Mouse (Mus musculus) stomach, embryonic 16.5 days (tissue): ENCODE measurements around the gene Abcb10. TPM values are rescaled to one million over a fixed set of nuclear protein-coding genes. Genes with fewer than 3 reads are reported as not detected.

Source experiments
- ATAC-seq: fragments of 200-750 bp; cut with Nextera tagmentation; 2 replicates; pipeline ENCODE4 v1.8.0; 2017; ENCODE audit warnings: moderate number of reproducible peaks, moderate TSS enrichment; ENCODE audit not compliant: insufficient read depth, low FRiP score
- H3K27ac ChIP-seq: fragments of 300-500 bp; sonication (generic); 2 replicates; pipeline ENCODE4 v1.5.1; 2014; ENCODE audit warnings: low read length
- H3K27me3 ChIP-seq: fragments of 300-500 bp; sonication (generic); 2 replicates; pipeline ENCODE4 v1.6.1; 2014; ENCODE audit warnings: low read length, control low read depth, mixed read lengths; ENCODE audit not compliant: control insufficient read depth, insufficient read depth
- H3K36me3 ChIP-seq: fragments of 300-500 bp; sonication (generic); 2 replicates; pipeline ENCODE4 v1.6.1; 2014; ENCODE audit warnings: low read length; ENCODE audit not compliant: control insufficient read depth, insufficient read depth
- H3K4me1 ChIP-seq: fragments of 300-500 bp; sonication (generic); 2 replicates; pipeline ENCODE4 v1.6.1; 2014; ENCODE audit warnings: low read length, control low read depth, mixed read lengths; ENCODE audit not compliant: control insufficient read depth, insufficient read depth
- H3K4me2 ChIP-seq: fragments of 300-500 bp; sonication (generic); 2 replicates; pipeline ENCODE4 v1.6.1; 2014; ENCODE audit warnings: low read depth, low read length, mixed read lengths
- H3K4me3 ChIP-seq: fragments of 300-500 bp; sonication (generic); replicated peaks from 2 replicates; pipeline ENCODE4 v1.5.1; 2014; ENCODE audit warnings: mild to moderate bottlenecking, low read length
- H3K9ac ChIP-seq: fragments of 300-500 bp; sonication (generic); 2 replicates; pipeline ENCODE4 v1.6.1; 2014; ENCODE audit warnings: low read length
- H3K9me3 ChIP-seq: fragments of 300-500 bp; sonication (generic); replicated peaks from 2 replicates; pipeline ENCODE4 v1.6.1; 2016; ENCODE audit warnings: low read length, control low read depth; ENCODE audit not compliant: control insufficient read depth
- WGBS: fragments of 180-500 bp; shearing (Covaris S2); extraction: QIAGEN DNeasy Blood & Tissue Kit; methylation state at CpG from one replicate; pipeline ENCODE4 v1.1.7; 2014; 5-methylcytosine and 5-hydroxymethylcytosine counted together
- polyA plus RNA-seq: library from polyadenylated mRNA; unstranded; fragments of >200 nt; fragmentation: Nextera tagmentation; extraction: Ambion mirVana; gene quantifications from 2 replicates; pipeline ENCODE4 v1.2.1, GENCODE M21; 2015

Abcb10 gene
- polyA plus RNA-seq, 1 experiment from 2014 or later = 25.0 TPM

GRCm38 (mm10) chr8:123989128-123989527 lies 6.2 kb upstream of the Abcb10 start:
- H3K27ac ChIP-seq = peak overlapping the region; percentile 70
- peaks cover 6% of the 10 kb centered on the region for H3K4me1 ChIP-seq
- H3K27me3 ChIP-seq = no peaks in the 10 kb centered on the region
- ATAC-seq = no peak
- WGBS = 41% methylated on average over 7 of the region's 7 CpGs
- no peak overlapping the region for H3K4me2 ChIP-seq
- H3K36me3 ChIP-seq = no peaks in the 10 kb centered on the region
- H3K9me3 ChIP-seq = no peaks in the 10 kb centered on the region
- H3K9ac ChIP-seq = no peak overlapping the region
- no peak overlapping the region for H3K4me3 ChIP-seq

- no peak overlapping the region for H3K4me3 ChIP-seq
- H3K27ac ChIP-seq = peak overlapping the region; percentile 70
- no peak overlapping the region for H3K9ac ChIP-seq
- no peaks in the 10 kb centered on the region for H3K9me3 ChIP-seq
- 41% methylated on average over 6 of the region's 6 CpGs for WGBS
- peak; percentile 72 for ATAC-seq
- no peaks in the 10 kb centered on the region for H3K27me3 ChIP-seq
- peaks cover 6% of the 10 kb centered on the region for H3K4me1 ChIP-seq
- no peaks in the 10 kb centered on the region for H3K36me3 ChIP-seq
- no peak overlapping the region for H3K4me2 ChIP-seq
These were observed 5.7 kb upstream of the Abcb10 start for GRCm38 (mm10) chr8:123988605-123989038.

- under 1% methylated on average over 48 of the region's 48 CpGs for WGBS
- H3K4me3 ChIP-seq = peak overlapping the region; percentile 94
- ATAC-seq = peak; percentile 12; the same call in 1 of the 2 replicates
These were observed 580 bp downstream of the Abcb10 start for GRCm38 (mm10) chr8:123982291-123982793.

GRCm38 (mm10) chr8:123981674-123982073 lies 1.2 kb downstream of the Abcb10 start:
- no peak overlapping the region for H3K27ac ChIP-seq
- H3K36me3 ChIP-seq = no peaks in the 10 kb centered on the region
- peak overlapping the region; percentile 94 for H3K4me3 ChIP-seq
- no peak for ATAC-seq
- peaks cover 26% of the 10 kb centered on the region for H3K4me1 ChIP-seq
- H3K9ac ChIP-seq = peak overlapping the region; percentile 92
- peak overlapping the region; percentile 78 for H3K4me2 ChIP-seq
- WGBS = 35% methylated on average over 4 of the region's 4 CpGs
- H3K9me3 ChIP-seq = no peaks in the 10 kb centered on the region
- H3K27me3 ChIP-seq = no peaks in the 10 kb centered on the region

More at GRCm38 (mm10) chr8:123982291-123982793, 580 bp downstream of the Abcb10 start:
- H3K9me3 ChIP-seq = no peaks in the 10 kb centered on the region
- no peaks in the 10 kb centered on the region for H3K27me3 ChIP-seq
- H3K27ac ChIP-seq = peak overlapping the region; percentile 78
- H3K36me3 ChIP-seq = no peaks in the 10 kb centered on the region
- peaks cover 26% of the 10 kb centered on the region for H3K4me1 ChIP-seq
- H3K9ac ChIP-seq = peak overlapping the region; percentile 92
- peak overlapping the region; percentile 78 for H3K4me2 ChIP-seq

- no peak for ATAC-seq
- Histone ChIP-seq H3K9me3 (no peaks in the 10 kb centered on the region), H3K27me3 (no peaks in the 10 kb centered on the region), H3K36me3 (no peaks in the 10 kb centered on the region), H3K27ac (no peak overlapping the region), H3K4me2 (no peak overlapping the region), H3K4me1 (peaks cover 26% of the 10 kb centered on the region), H3K9ac (no peak overlapping the region; the same call in 1 of the 2 replicates), H3K4me3 (no peak overlapping the region)
- WGBS = 72% methylated on average over 4 of the region's 4 CpGs
These were observed 2.7 kb downstream of the Abcb10 start for GRCm38 (mm10) chr8:123980239-123980638.

- ATAC-seq = peak; percentile 17; the same call in 1 of the 2 replicates
- peak overlapping the region; percentile 54; the same call in 1 of the 2 replicates for H3K27ac ChIP-seq
- H3K4me2 ChIP-seq = peak overlapping the region; percentile 22
- H3K9ac ChIP-seq = peak overlapping the region; percentile 44
- no peaks in the 10 kb centered on the region for H3K36me3 ChIP-seq
- WGBS = 59% methylated on average over 8 of the region's 8 CpGs
- no peaks in the 10 kb centered on the region for H3K27me3 ChIP-seq
- H3K4me3 ChIP-seq = no peak overlapping the region
- peaks cover 26% of the 10 kb centered on the region for H3K4me1 ChIP-seq
- H3K9me3 ChIP-seq = no peaks in the 10 kb centered on the region
These were observed 4.0 kb downstream of the Abcb10 start for GRCm38 (mm10) chr8:123978926-123979325.

GRCm38 (mm10) chr8:123978166-123978838 lies 4.6 kb downstream of the Abcb10 start:
- Histone ChIP-seq H3K9ac (peak overlapping the region; percentile 44), H3K36me3 (no peaks in the 10 kb centered on the region), H3K9me3 (no peaks in the 10 kb centered on the region), H3K4me2 (peak overlapping the region; percentile 22), H3K4me3 (no peak overlapping the region), H3K27me3 (no peaks in the 10 kb centered on the region), H3K4me1 (peaks cover 23% of the 10 kb centered on the region), H3K27ac (peak overlapping the region; percentile 54)
- no peak for ATAC-seq
- 33% methylated on average over 14 of the region's 14 CpGs for WGBS

- no peak for ATAC-seq
- Histone ChIP-seq H3K4me3 (no peak overlapping the region), H3K9me3 (no peaks in the 10 kb centered on the region), H3K27me3 (no peaks in the 10 kb centered on the region), H3K4me1 (peaks cover 22% of the 10 kb centered on the region), H3K9ac (no peak overlapping the region), H3K4me2 (no peak overlapping the region), H3K36me3 (no peaks in the 10 kb centered on the region), H3K27ac (no peak overlapping the region)
- 82% methylated on average over 4 of the region's 4 CpGs for WGBS
These were observed 5.4 kb downstream of the Abcb10 start for GRCm38 (mm10) chr8:123977499-123977898.

GRCm38 (mm10) chr8:123973495-123973894 lies 9.4 kb downstream of the Abcb10 start:
- ATAC-seq = peak; percentile 44; the same call in 1 of the 2 replicates
- H3K27ac ChIP-seq = no peak overlapping the region
- H3K9ac ChIP-seq = no peak overlapping the region
- peaks cover 11% of the 10 kb centered on the region for H3K4me1 ChIP-seq
- no peaks in the 10 kb centered on the region for H3K36me3 ChIP-seq
- no peak overlapping the region for H3K4me3 ChIP-seq
- no peaks in the 10 kb centered on the region for H3K27me3 ChIP-seq
- no peak overlapping the region for H3K4me2 ChIP-seq
- WGBS = 65% methylated on average over 1 of the region's 1 CpGs
- H3K9me3 ChIP-seq = no peaks in the 10 kb centered on the region
